Mouse (Mus musculus): ENCODE results near the gene Mpped2.

- no peak for TF ChIP-seq RCOR1 (conservative IDR thresholded peaks at IDR 0.05; ENCODE audit: low read depth, low read length)
- TF ChIP-seq POLR2A (IDR thresholded peaks at IDR 0.05; ENCODE audit: low read depth, low read length) = no peak
- no peak for TF ChIP-seq CHD2 (IDR thresholded peaks at IDR 0.05; ENCODE audit: low read length)
- no peak for TF ChIP-seq ZC3H11A (IDR thresholded peaks at IDR 0.05; ENCODE audit: low read depth, low read length)
- TF ChIP-seq MAX (IDR thresholded peaks at IDR 0.05; ENCODE audit: low read length) = no peak
- no peak for TF ChIP-seq MYC (IDR thresholded peaks at IDR 0.05; ENCODE audit: low read depth, low read length)
- no peak for TF ChIP-seq HCFC1 (IDR thresholded peaks at IDR 0.05; ENCODE audit: low read depth, low read length)
- TF ChIP-seq CTCF (conservative IDR thresholded peaks at IDR 0.05 in 1 of 2, IDR thresholded peaks at IDR 0.05 in 1 of 2; ENCODE audit: low read depth in 2 of 2, low read length in 2 of 2) = no peak
- no peak for TF ChIP-seq NRF1 (IDR thresholded peaks at IDR 0.05; ENCODE audit: low read depth, low read length)
- TF ChIP-seq MAZ (IDR thresholded peaks at IDR 0.05; ENCODE audit: low read depth, low read length) = no peak
- TF ChIP-seq BHLHE40 (IDR thresholded peaks at IDR 0.05; ENCODE audit: low read depth, low read length) = no peak
These were observed 53.8 kb downstream of the Mpped2 start for GRCm38 (mm10) chr2:106746905-106747304.

Measured in CH12.LX (cell line).